Mouse (Mus musculus) spleen, adult 2 months (tissue): Measurements from ENCODE around the gene Fndc3b.

Source experiments
- CTCF ChIP-seq: fragments of 200-500 bp; IDR thresholded peaks from 2 replicates; pipeline ENCODE4 v1.5.1; 2011; ENCODE audit warnings: mild to moderate bottlenecking, inconsistent platforms; ENCODE audit not compliant: insufficient read depth, insufficient read length, insufficient replicate concordance; ENCODE audit errors: extremely low read depth
- POLR2A ChIP-seq: fragments of 200-500 bp; IDR thresholded peaks from 2 replicates; pipeline ENCODE4 v1.6.1; 2011; ENCODE audit warnings: low read depth, low read length, inconsistent platforms

DNA sequence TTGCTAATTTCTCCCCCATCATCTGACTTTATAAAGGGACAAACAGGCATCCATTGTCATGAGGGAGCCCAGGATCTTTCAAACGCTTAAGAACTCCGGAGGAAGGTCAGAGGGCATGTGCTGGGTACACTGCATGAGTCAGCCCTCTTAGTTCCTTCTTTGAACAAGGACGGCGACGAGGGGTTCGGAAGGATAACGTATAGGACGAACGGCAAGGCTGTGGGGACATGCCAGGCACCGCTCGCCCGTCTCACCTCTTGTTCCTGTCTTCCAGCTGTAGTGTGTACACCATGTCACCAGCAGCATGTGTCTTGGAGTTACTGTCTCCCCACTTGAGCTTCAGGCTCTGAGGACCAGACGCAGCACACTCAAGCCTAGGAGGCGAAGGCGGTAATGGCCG, 271.4 kb downstream of the Fndc3b start:
- TF ChIP-seq POLR2A, result no peak
- no peak for TF ChIP-seq CTCF
